Comparison of ENCODE assay signal across 8 mouse cellular contexts in genomic region chr3:27182733-27183600, GRCm38 (mm10). TPM values are rescaled to one million over a fixed set of nuclear protein-coding genes. Genes with fewer than 3 reads are reported as not detected.
DNase-seq lines count a peak whose midpoint lies in the region; ATAC-seq and TF ChIP-seq lines count a peak whose summit lies in the region.

Gene Nceh1, plus strand, starts transcription at chr3:27182965.

- under 1% methylated on average over 54 of the region's 54 CpGs for WGBS in heart, embryonic 10.5 days
- WGBS in kidney, embryonic 15.5 days = under 1% methylated on average over 54 of the region's 54 CpGs

- peak within 1 kb of the TSS; percentile 64 for H3K9ac ChIP-seq in kidney, embryonic 15.5 days

- H3K27me3 ChIP-seq in heart, embryonic 10.5 days (ENCODE audit: insufficient read depth, poor library complexity, severe bottlenecking) = no peaks in the 10 kb centered on the region
- H3K27me3 ChIP-seq in kidney, embryonic 15.5 days = no peaks in the 10 kb centered on the region

- peak; percentile 97 for ATAC-seq in kidney, embryonic 15.5 days (replicated peaks; ENCODE audit: low FRiP score)
- peak; percentile 98 for ATAC-seq in monocyte, adult 5-6 weeks (replicated peaks; ENCODE audit: insufficient number of reproducible peaks, low FRiP score, low TSS enrichment, poor library complexity, severe bottlenecking)

- TF ChIP-seq POLR2A in bone marrow macrophage, adult 2 months (IDR thresholded peaks at IDR 0.05; ENCODE audit: borderline replicate concordance, low read depth, low read length) = no peak; the same call in 1 of the 2 replicates
- peak; percentile 82 for TF ChIP-seq POLR2A in embryonic fibroblast, embryonic 13.5 days (IDR thresholded peaks at IDR 0.05; ENCODE audit: low read depth, low read length)

- H3K27ac ChIP-seq in bone marrow macrophage, adult 2 months (ENCODE audit: insufficient read depth, low read depth, low read length) = peak within 1 kb of the TSS; percentile 78
- H3K27ac ChIP-seq in embryonic fibroblast, embryonic 13.5 days (ENCODE audit: insufficient read depth, low read length) = no peak within 1 kb of the TSS
- peak within 1 kb of the TSS; percentile 86 for H3K27ac ChIP-seq in heart, embryonic 10.5 days
- peak within 1 kb of the TSS; percentile 64; the same call in 1 of the 2 replicates for H3K27ac ChIP-seq in kidney, embryonic 15.5 days

- H3K36me3 ChIP-seq in heart, embryonic 10.5 days = 0 out of 2 replicates have a peak, but pooled peaks cover 2% of the 10 kb centered on the region
- H3K36me3 ChIP-seq in kidney, embryonic 15.5 days = no peaks in the 10 kb centered on the region

- peak; percentile 96 for DNase-seq in A20 (ENCODE audit: low read depth, low spot score)
- peak; percentile 98 for DNase-seq in heart, embryonic 10.5 days (ENCODE audit: low spot score)
- DNase-seq in liver = peak; percentile 89
- peak; percentile 90 to 95 for DNase-seq in spleen, postnatal 4 days (ENCODE audit: low spot score in 2 of 2)

- H3K4me1 ChIP-seq in bone marrow macrophage, adult 2 months (ENCODE audit: control insufficient read depth, insufficient read depth, low read length) = peaks cover 30% of the 10 kb centered on the region
- no peaks in the 10 kb centered on the region for H3K4me1 ChIP-seq in embryonic fibroblast, embryonic 13.5 days (ENCODE audit: control insufficient read depth, insufficient read depth, low read length)
- H3K4me1 ChIP-seq in heart, embryonic 10.5 days = no peaks in the 10 kb centered on the region
- H3K4me1 ChIP-seq in kidney, embryonic 15.5 days = peaks cover 12% of the 10 kb centered on the region

- peak within 1 kb of the TSS; percentile 95 for H3K4me2 ChIP-seq in kidney, embryonic 15.5 days

- peak within 1 kb of the TSS; percentile 90 for H3K4me3 ChIP-seq in bone marrow macrophage, adult 2 months (ENCODE audit: insufficient read depth, low read length)
- H3K4me3 ChIP-seq in embryonic fibroblast, embryonic 13.5 days (ENCODE audit: insufficient read depth, low read length) = peak within 1 kb of the TSS; percentile 54
- peak within 1 kb of the TSS; percentile 83 for H3K4me3 ChIP-seq in heart, embryonic 10.5 days
- H3K4me3 ChIP-seq in kidney, embryonic 15.5 days (replicated peaks) = peak within 1 kb of the TSS; percentile 66

- TF ChIP-seq CTCF in bone marrow macrophage, adult 2 months (IDR thresholded peaks at IDR 0.05; ENCODE audit: low read depth, low read length) = peak; percentile 64
- peak; percentile 96 for TF ChIP-seq CTCF in embryonic fibroblast, embryonic 13.5 days (IDR thresholded peaks at IDR 0.05; ENCODE audit: borderline replicate concordance, insufficient read depth, low read length)

- H3K9me3 ChIP-seq in heart, embryonic 10.5 days = no peaks in the 10 kb centered on the region
- H3K9me3 ChIP-seq in kidney, embryonic 15.5 days (replicated peaks) = no peaks in the 10 kb centered on the region

RNA-seq across cellular contexts. Expression of gene Nceh1, which starts in this region (rescaled TPM):
- 126 and 137 TPM in 2 replicates for polyA plus RNA-seq in bone marrow macrophage, adult 2 months (2012; ENCODE audit: insufficient read depth, insufficient read length, missing spikeins)
- polyA plus RNA-seq in embryonic fibroblast, embryonic 13.5 days (2011; ENCODE audit: insufficient read length, low read depth, missing spikeins) = 5.3 TPM in 2 replicates
- polyA plus RNA-seq in heart, embryonic 10.5 days (2016; fragmentation: Nextera tagmentation; extraction: Ambion mirVana) = 6.9 and 9.9 TPM in 2 replicates
- 15.8 and 16.3 TPM in 2 replicates for polyA plus RNA-seq in kidney, embryonic 15.5 days (2015; fragmentation: Nextera tagmentation; extraction: Ambion mirVana)
- 12.1 to 15.1 TPM (median 15.0 TPM) in 3 replicates for total RNA-seq in monocyte, adult 5-6 weeks (2017)
